Mouse (Mus musculus) liver, embryonic 16.5 days (tissue): ENCODE measurements around the gene Herc1. TPM values are rescaled to one million over a fixed set of nuclear protein-coding genes. Genes with fewer than 3 reads are reported as not detected.
"Not testable (repeated sequence)": the region's sequence is repeated elsewhere in the genome, so short reads cannot be mapped to it uniquely, and the experiment has no call there.

Experiments used
- ATAC-seq: fragments of 200-750 bp; cut with Nextera tagmentation; 2 replicates; pipeline ENCODE4 v1.8.0; 2017; ENCODE audit warnings: low read depth, mild to moderate bottlenecking, moderate number of reproducible peaks, moderate library complexity
- H3K27ac ChIP-seq: fragments of 300-500 bp; sonication (generic); 2 replicates; pipeline ENCODE4 v1.5.1; 2014; ENCODE audit warnings: mild to moderate bottlenecking, low read length
- H3K27me3 ChIP-seq: fragments of 300-500 bp; sonication (generic); 2 replicates; pipeline ENCODE4 v1.6.1; 2014; ENCODE audit warnings: low read depth, low read length, mixed read lengths; ENCODE audit not compliant: control insufficient read depth, insufficient read depth
- H3K36me3 ChIP-seq: fragments of 300-500 bp; sonication (generic); 2 replicates; pipeline ENCODE4 v1.6.1; 2014; ENCODE audit warnings: mild to moderate bottlenecking; ENCODE audit not compliant: control insufficient read depth, insufficient read depth
- H3K4me1 ChIP-seq: fragments of 300-500 bp; sonication (generic); 2 replicates; pipeline ENCODE4 v1.6.1; 2014; ENCODE audit warnings: low read depth, low read length, mixed read lengths; ENCODE audit not compliant: control insufficient read depth
- H3K4me2 ChIP-seq: fragments of 300-500 bp; sonication (generic); 2 replicates; pipeline ENCODE4 v1.6.1; 2014; ENCODE audit warnings: low read depth, low read length, mixed read lengths
- H3K4me3 ChIP-seq: fragments of 300-500 bp; sonication (generic); 2 replicates; pipeline ENCODE4 v1.5.1; 2014; ENCODE audit warnings: low read depth, mild to moderate bottlenecking, low read length
- H3K9ac ChIP-seq: fragments of 300-500 bp; sonication (generic); 2 replicates; pipeline ENCODE4 v1.6.1; 2014; ENCODE audit warnings: low read depth, low read length
- H3K9me3 ChIP-seq: fragments of 300-500 bp; sonication (generic); replicated peaks from 2 replicates; pipeline ENCODE4 v1.6.1; 2016; ENCODE audit warnings: low read length; ENCODE audit not compliant: control insufficient read depth
- WGBS: fragments of 180-500 bp; shearing (Covaris S2); extraction: QIAGEN DNeasy Blood & Tissue Kit; methylation state at CpG from one replicate; pipeline ENCODE4 v1.1.7; 2014; ENCODE audit not compliant: insufficient replicate concordance; 5-methylcytosine and 5-hydroxymethylcytosine counted together
- polyA plus RNA-seq: library from polyadenylated mRNA; unstranded; fragments of >200 nt; fragmentation: Nextera tagmentation; extraction: Ambion mirVana; gene quantifications from 2 replicates; pipeline ENCODE4 v1.2.1, GENCODE M21; 2015

Gene Herc1
- polyA plus RNA-seq, 1 experiment from 2014 or later, result 29.2 TPM

DNA sequence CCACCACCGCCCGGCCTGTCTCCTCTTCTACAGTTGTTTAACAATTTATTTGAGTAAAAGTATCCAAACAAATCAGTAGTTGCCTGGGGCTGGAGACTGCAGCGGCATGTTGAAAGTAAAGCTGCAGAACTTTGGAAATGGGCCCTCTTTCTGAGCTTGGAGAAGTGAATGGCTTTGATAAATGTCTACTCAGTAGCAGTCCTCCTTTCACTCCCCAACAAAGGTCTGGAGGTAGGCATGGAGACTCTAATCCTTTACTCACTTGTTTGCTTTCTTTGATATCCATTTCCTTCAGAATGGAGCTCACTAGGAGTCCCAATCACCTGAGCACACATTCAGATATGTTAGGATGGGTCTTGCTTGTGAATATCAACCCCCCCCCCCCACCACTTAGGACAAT is 20.1 kb downstream of the Herc1 start:
- Histone ChIP-seq H3K36me3 (peaks cover 22% of the 10 kb centered on the region), H3K4me3 (no peak overlapping the region), H3K27me3 (no peaks in the 10 kb centered on the region), H3K27ac (no peak overlapping the region), H3K9ac (no peak overlapping the region), H3K4me1 (peaks cover 14% of the 10 kb centered on the region), H3K4me2 (no peak overlapping the region), H3K9me3 (no peaks in the 10 kb centered on the region)
- 83% methylated on average over 3 of the region's 3 CpGs for WGBS
- no peak for ATAC-seq

DNA sequence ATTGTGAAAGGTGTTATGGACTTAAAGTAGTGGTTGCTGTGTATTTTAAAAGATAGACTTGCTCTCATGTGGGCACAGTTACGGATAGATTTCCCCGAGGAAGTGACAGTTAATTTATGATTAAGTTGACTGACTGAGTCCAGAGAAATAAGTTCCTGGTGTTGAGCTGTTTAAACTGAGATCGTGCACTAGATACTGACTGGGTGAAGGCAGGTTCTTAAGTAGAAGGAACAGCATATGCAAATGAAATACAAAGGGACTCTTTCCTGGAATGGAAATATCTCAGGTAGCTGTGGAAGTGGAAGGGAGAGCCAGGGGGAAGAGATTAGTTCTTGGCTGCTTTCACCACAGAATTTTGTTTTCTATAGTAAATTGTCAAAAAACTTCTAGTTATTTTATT is 20.6 kb downstream of the Herc1 start:
- Histone ChIP-seq H3K9me3 (no peaks in the 10 kb centered on the region), H3K27me3 (no peaks in the 10 kb centered on the region), H3K27ac (no peak overlapping the region), H3K36me3 (peaks cover 22% of the 10 kb centered on the region), H3K4me2 (no peak overlapping the region), H3K4me3 (no peak overlapping the region), H3K4me1 (peaks cover 14% of the 10 kb centered on the region), H3K9ac (no peak overlapping the region)
- 20% methylated on average over 3 of the region's 3 CpGs for WGBS
- ATAC-seq, result no peak

DNA sequence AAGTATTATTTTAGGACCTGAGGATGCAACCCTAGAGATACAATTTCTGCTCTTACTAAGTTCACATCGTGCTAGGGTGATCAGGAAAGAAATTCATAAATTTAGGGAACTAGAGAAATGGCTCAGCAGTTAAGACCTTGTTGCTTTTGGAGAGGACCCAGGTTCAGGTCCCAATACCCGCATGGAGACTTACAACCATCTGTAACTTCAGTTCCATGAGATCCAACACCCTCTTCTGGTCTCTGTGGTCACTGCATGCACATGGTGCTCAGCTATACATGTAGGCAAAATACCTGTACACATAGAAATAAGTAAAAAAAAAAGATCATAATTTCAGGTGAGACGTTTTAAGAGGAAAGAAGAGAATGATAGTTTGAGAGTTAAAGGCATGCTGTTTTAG is 23.2 kb downstream of the Herc1 start:
- H3K36me3 ChIP-seq, result peaks cover 28% of the 10 kb centered on the region
- no peak overlapping the region for H3K9ac ChIP-seq
- H3K4me1 ChIP-seq, result peaks cover 5% of the 10 kb centered on the region
- no peaks in the 10 kb centered on the region for H3K9me3 ChIP-seq
- no peak overlapping the region for H3K4me3 ChIP-seq
- no peaks in the 10 kb centered on the region for H3K27me3 ChIP-seq
- no peak overlapping the region for H3K27ac ChIP-seq
- 78% methylated on average over 3 of the region's 3 CpGs for WGBS
- no peak overlapping the region for H3K4me2 ChIP-seq
- no peak for ATAC-seq

DNA sequence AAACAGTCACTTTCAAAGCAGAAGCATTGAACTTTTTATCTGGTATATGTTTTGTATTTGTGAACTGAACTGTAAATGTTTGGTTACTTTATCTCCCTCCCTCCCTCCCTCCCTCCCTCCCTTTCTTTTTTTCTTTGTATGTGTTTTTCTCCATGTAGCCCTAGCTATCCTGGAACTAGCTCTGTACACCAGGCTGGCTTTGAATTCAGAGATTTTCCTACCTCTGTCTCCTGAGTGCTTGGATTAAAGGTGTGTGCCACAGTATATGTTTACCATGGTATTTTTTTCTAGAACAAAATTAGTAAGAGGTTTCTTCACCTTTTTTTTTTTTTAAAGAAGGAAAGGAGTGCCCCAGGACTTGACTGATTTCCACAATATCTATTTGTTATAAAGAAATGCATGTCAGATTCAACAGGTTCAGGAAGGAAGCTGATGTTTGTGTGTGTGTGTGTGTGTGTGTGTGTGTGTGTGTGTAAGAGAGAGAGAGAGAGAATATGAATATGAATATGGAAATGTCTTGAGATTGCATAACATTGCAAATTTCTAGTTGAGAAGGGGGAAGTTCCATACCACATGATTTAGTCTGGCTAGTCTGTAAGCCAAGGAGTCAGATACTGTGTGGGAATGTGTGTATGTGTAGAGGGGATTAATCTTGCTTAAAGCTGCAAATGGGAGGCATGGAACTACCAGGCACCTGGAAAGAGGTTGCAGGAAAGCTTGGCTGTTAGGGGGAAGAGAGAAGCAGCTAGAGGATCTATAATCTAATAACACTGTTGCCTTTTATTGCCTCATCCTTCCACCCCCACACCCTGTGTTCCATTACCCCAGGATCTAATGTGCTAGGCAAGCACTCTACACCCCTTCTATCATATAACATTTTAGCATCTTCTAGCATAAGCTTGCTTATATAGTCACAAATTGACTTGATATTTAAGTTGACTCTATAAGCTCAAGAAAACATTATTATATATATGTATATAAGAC is 24.5 kb downstream of the Herc1 start:
- Histone ChIP-seq H3K36me3 (peaks cover 30% of the 10 kb centered on the region), H3K9ac (no peak overlapping the region), H3K27me3 (no peaks in the 10 kb centered on the region), H3K9me3 (no peaks in the 10 kb centered on the region), H3K27ac (0 out of 2 replicates have a peak overlapping the region, but pooled peaks have one; percentile 37), H3K4me1 (peaks cover 3% of the 10 kb centered on the region; the same call in 1 of the 2 replicates), H3K4me3 (no peak overlapping the region), H3K4me2 (no peak overlapping the region)
- no peak; the same call in 1 of the 2 replicates for ATAC-seq

DNA sequence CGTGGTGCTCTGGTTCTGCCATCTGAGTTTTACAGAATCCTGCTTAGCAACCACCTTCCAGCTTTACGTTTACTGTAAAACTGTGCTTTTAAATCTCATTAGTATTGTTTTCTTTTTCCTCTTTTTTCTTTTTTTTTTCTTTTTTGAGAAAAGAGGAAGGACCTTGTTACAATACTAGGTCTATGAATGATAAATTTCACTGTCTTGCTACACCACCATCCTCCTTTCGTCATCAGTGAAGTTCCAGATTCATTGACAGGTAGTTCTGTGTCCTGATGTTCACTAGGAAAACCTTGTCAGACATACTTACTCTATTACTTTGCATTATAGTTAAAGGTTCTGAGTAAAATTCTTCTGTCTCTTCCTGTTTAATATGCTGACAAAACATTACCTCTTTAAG is 33.2 kb downstream of the Herc1 start:
- 82% methylated on average over 3 of the region's 3 CpGs for WGBS
- Histone ChIP-seq H3K4me3 (no peak overlapping the region), H3K4me2 (no peak overlapping the region), H3K4me1 (no peaks in the 10 kb centered on the region), H3K27me3 (no peaks in the 10 kb centered on the region), H3K27ac (no peak overlapping the region), H3K9me3 (no peaks in the 10 kb centered on the region), H3K36me3 (peaks cover 23% of the 10 kb centered on the region), H3K9ac (no peak overlapping the region)
- no peak for ATAC-seq

DNA sequence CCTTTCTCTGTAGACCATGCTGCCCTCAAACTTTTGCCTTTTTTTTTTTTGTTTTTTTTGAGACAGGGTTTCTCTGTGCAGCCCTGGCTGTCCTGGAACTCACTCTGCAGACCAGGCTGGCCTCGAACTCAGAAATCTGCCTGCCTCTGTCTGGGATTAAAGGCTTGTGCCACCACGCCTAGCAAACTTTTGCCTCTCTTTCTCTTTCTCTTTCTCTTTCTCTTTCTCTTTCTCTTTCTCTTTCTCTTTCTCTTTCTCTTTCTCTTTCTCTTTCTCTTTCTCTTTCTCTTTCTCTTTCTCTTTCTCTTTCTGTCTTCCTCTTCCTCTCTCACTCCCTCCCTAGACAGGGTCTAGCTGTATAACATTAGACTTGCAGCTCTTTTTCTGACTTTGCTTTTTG is 40.1 kb downstream of the Herc1 start:
- H3K27me3 ChIP-seq, H3K4me3 ChIP-seq, H3K4me2 ChIP-seq, H3K27ac ChIP-seq, H3K9ac ChIP-seq, ATAC-seq, H3K9me3 ChIP-seq, H3K4me1 ChIP-seq: not testable (repeated sequence)
- WGBS, result 94% methylated on average over 2 of the region's 2 CpGs
- H3K36me3 ChIP-seq, result peaks cover 43% of the 10 kb centered on the region

DNA sequence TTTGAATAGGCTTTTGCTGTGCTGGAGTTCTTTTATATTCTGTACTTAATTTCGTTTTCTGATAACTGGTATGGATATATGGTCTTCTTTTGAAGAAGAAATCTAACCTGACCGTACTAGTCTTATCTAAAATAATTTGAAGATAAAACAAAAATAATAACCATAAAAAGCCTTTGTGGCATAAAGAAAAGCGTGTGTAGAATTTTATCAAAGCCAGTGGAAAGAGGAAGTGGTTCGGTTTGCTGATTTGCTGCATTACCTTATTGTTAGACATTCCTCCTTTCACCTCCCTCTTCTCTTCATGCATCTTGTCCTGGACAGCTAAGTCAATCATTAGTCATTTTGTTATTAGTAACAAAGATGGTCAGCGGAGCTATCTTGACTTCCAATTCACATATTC is 43.1 kb downstream of the Herc1 start:
- Histone ChIP-seq H3K27ac (no peak overlapping the region), H3K27me3 (no peaks in the 10 kb centered on the region), H3K4me2 (no peak overlapping the region), H3K36me3 (peaks cover 44% of the 10 kb centered on the region), H3K4me3 (no peak overlapping the region), H3K4me1 (no peaks in the 10 kb centered on the region), H3K9ac (no peak overlapping the region), H3K9me3 (no peaks in the 10 kb centered on the region)
- no peak for ATAC-seq
- WGBS, result 63% methylated on average over 5 of the region's 5 CpGs

DNA sequence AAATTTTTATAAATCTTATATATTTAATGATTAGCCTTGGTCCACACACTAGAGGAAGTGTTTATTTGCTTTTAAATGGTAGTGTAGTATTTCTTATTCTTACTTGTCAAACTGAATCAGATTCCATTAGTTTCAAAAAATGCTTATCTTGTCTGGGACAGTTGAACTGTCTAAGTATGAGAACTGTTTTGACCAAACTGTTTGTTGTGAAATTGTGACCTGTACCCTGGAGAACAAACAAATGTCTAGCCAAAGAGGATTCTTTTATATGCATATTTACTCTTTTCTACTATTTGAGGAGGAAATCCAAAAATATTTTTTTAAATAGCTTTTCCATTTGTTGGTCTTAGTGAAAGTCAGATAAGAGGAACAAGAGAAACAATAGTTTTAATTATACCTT is 73.2 kb downstream of the Herc1 start:
- H3K36me3 ChIP-seq, result peaks cover 14% of the 10 kb centered on the region
- H3K9me3 ChIP-seq, result no peaks in the 10 kb centered on the region
- no peak overlapping the region for H3K9ac ChIP-seq
- H3K4me3 ChIP-seq, result no peak overlapping the region
- no peak for ATAC-seq
- H3K27me3 ChIP-seq, result no peaks in the 10 kb centered on the region
- H3K4me2 ChIP-seq, result no peak overlapping the region
- no peak overlapping the region for H3K27ac ChIP-seq
- H3K4me1 ChIP-seq, result no peaks in the 10 kb centered on the region

DNA sequence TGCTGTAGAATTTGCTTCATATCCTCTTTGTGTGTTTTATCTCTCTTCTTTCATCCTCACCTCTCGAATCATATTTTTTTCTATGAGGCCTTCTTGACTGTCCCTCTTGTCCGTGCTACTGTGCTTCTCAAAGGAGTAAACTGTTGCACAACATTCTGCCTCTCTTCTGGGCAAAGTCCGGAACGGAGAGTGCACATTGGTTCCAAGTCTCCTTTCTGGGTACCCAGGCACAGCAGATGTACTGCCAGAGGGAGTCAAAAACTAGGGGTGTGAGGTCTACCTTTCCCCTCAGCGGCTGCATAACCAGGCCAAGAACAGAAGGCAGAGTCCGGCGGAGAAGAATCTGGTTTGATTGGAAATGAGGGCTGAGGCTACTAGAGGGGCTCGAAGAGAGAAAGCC is 89.8 kb downstream of the Herc1 start:
- Histone ChIP-seq H3K4me3 (no peak overlapping the region), H3K27me3 (no peaks in the 10 kb centered on the region), H3K9me3 (no peaks in the 10 kb centered on the region), H3K27ac (no peak overlapping the region), H3K4me2 (no peak overlapping the region), H3K36me3 (peaks cover 39% of the 10 kb centered on the region), H3K4me1 (no peaks in the 10 kb centered on the region), H3K9ac (no peak overlapping the region)
- WGBS, result 89% methylated on average over 8 of the region's 8 CpGs
- no peak for ATAC-seq
